Mouse (Mus musculus) heart, embryonic 13.5 days (tissue): ENCODE data around the gene Gnai2. TPM values are rescaled to one million over a fixed set of nuclear protein-coding genes. Genes with fewer than 3 reads are reported as not detected.

ENCODE experiments used
- ATAC-seq: fragments of 200-750 bp; cut with Nextera tagmentation; 2 replicates; pipeline ENCODE4 v1.8.0; 2017; ENCODE audit warnings: moderate TSS enrichment; ENCODE audit not compliant: insufficient number of reproducible peaks, low FRiP score, low TSS enrichment; ENCODE audit errors: extremely low read depth
- H3K27ac ChIP-seq: fragments of 300-500 bp; sonication (generic); replicated peaks from 2 replicates; pipeline ENCODE4 v1.5.1; 2015; ENCODE audit warnings: moderate library complexity, mild to moderate bottlenecking, inconsistent platforms
- H3K27me3 ChIP-seq: fragments of 300-500 bp; sonication (generic); replicated peaks from 2 replicates; pipeline ENCODE4 v1.6.1; 2015; ENCODE audit warnings: mild to moderate bottlenecking, inconsistent platforms
- H3K36me3 ChIP-seq: fragments of 300-500 bp; sonication (generic); 2 replicates; pipeline ENCODE4 v1.6.1; 2015; ENCODE audit warnings: mild to moderate bottlenecking, inconsistent platforms
- H3K4me1 ChIP-seq: fragments of 300-500 bp; sonication (generic); 2 replicates; pipeline ENCODE4 v1.6.1; 2015; ENCODE audit warnings: inconsistent platforms
- H3K4me2 ChIP-seq: fragments of 300-500 bp; sonication (generic); 2 replicates; pipeline ENCODE4 v1.6.1; 2015; ENCODE audit warnings: inconsistent platforms, mild to moderate bottlenecking, moderate library complexity
- H3K4me3 ChIP-seq: fragments of 300-500 bp; sonication (generic); 2 replicates; pipeline ENCODE4 v1.5.1; 2015; ENCODE audit warnings: moderate library complexity, mild to moderate bottlenecking, inconsistent platforms
- H3K9ac ChIP-seq: fragments of 300-500 bp; sonication (generic); 2 replicates; pipeline ENCODE4 v1.6.1; 2015; ENCODE audit warnings: inconsistent platforms, mild to moderate bottlenecking, moderate library complexity
- H3K9me3 ChIP-seq: fragments of 300-500 bp; sonication (generic); 2 replicates; pipeline ENCODE4 v1.6.1; 2016; ENCODE audit warnings: inconsistent platforms
- WGBS: fragments of 180-500 bp; shearing (Covaris S2); methylation state at CpG from one replicate; pipeline ENCODE4 v1.1.7; 2015; ENCODE audit warnings: mixed read lengths; 5-methylcytosine and 5-hydroxymethylcytosine counted together
- polyA plus RNA-seq: library from polyadenylated mRNA; unstranded; fragments of >200 nt; fragmentation: Nextera tagmentation; extraction: Ambion mirVana; gene quantifications from 2 replicates; pipeline ENCODE4 v1.2.1, GENCODE M21; 2015

Gene Gnai2
- polyA plus RNA-seq, 1 experiment from 2014 or later, result 387 TPM

DNA sequence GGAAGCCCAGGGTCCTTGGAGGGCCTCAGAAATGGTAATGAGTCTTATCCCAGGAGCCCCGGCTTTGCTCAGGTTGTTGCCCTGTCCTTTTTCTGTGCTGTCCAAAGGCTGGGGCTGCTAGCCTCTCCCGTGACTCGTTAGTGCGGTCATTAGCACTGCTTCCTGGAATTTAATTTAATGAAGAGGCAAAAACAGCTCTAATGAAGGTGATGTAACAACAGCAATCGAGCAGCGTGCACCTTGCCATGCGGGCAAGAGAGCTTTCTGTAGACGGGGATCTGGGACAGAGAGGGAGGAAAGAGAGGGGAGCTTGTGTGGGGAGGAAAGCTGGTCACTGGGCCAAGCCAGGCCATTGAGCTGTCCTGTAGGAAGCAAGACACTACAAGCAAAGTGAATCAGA is 6.5 kb upstream of the Gnai2 start:
- ATAC-seq, result no peak
- Histone ChIP-seq H3K9me3 (no peaks in the 10 kb centered on the region), H3K4me3 (no peak overlapping the region), H3K9ac (no peak overlapping the region), H3K4me1 (peaks cover 27% of the 10 kb centered on the region), H3K36me3 (no peaks in the 10 kb centered on the region), H3K27me3 (peaks cover 10% of the 10 kb centered on the region; the same call in 1 of the 2 replicates), H3K27ac (no peak overlapping the region), H3K4me2 (no peak overlapping the region)
- 57% methylated on average over 8 of the region's 8 CpGs for WGBS

DNA sequence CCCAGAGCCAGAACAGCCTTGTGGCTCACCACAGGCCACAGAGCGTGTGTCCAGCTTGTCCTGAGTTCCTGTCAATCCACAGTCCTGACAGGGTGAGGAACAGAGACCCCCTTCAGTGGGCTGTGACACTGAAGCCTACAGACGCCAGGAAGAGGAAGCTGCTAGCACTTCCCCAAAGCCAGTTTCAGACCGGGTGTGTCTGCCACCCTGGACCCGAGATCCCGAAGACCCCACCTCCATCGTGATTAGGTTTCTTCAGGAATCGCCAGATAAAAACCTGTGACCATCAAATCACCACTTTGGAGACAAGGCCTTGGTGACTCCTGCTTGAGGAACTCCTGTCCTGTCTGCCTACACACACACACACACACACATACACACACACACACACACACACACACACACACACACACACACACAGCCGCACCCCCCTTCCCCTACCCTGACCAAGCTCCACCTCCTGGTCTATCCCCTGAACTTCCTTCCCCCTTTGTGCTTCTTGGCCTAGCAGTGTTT is 5.1 kb upstream of the Gnai2 start:
- Histone ChIP-seq H3K4me2 (no peak overlapping the region), H3K27ac (peak overlapping the region; percentile 32; the same call in 1 of the 2 replicates), H3K9ac (peak overlapping the region; percentile 44; the same call in 1 of the 2 replicates), H3K4me1 (peaks cover 37% of the 10 kb centered on the region), H3K27me3 (peaks cover 4% of the 10 kb centered on the region; the same call in 1 of the 2 replicates), H3K36me3 (no peaks in the 10 kb centered on the region), H3K4me3 (no peak overlapping the region), H3K9me3 (no peaks in the 10 kb centered on the region)
- ATAC-seq, result no peak
- WGBS, result 25% methylated on average over 8 of the region's 8 CpGs

- peak overlapping the region; percentile 30; the same call in 1 of the 2 replicates for H3K9ac ChIP-seq
- H3K4me2 ChIP-seq, result peak overlapping the region; percentile 4
- no peak overlapping the region for H3K27ac ChIP-seq
- ATAC-seq, result no peak
- H3K4me3 ChIP-seq, result no peak overlapping the region
- H3K9me3 ChIP-seq, result no peaks in the 10 kb centered on the region
- 27% methylated on average over 7 of the region's 7 CpGs for WGBS
- peaks cover 6% of the 10 kb centered on the region; the same call in 1 of the 2 replicates for H3K36me3 ChIP-seq
- H3K4me1 ChIP-seq, result peaks cover 37% of the 10 kb centered on the region
- H3K27me3 ChIP-seq, result no peaks in the 10 kb centered on the region
Observed at GRCm38 (mm10) chr9:107637070-107637469, 1.9 kb upstream of the Gnai2 start.

DNA sequence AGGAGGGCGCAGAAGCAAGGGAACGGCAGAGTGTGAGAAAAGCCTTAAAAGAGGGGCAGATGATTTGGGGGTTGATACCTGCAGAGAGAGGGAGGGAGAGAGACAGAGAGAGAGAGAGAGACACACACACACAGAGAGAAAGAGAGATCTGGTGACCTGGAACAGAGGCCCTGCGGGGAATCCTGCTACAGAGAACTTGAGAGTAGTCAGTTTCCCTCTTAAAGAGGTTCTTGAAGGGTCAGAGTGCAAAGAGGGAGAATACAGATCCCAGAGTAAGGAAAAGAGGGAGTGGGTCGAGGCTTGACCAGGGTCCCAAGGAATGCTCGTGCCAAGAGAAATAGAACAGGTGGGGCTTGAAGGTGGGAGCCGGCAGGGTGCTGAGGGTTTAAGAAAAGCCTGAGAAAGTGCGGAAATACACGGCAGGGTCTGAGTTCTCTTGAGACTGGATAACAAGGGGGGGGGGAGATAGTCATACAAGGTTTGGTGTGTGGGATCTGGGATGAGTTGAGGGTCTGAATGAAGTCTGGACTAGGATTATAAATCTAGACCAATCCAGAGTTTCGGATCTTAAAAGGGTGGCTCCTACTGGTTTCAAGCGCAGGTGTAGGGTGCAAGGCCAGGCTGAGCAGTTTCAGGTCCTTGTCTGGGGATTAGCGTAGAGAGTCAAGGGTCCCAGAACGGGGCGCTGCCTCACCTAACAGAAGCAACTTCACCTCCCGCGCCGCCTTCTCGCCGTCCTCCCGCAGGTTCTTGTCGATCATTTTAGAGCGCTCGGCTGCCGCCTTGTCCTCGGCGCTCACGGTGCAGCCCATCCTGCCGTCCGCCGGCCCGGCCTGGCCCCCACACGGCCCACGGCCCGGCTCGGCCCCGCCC is 525 bp downstream of the Gnai2 start:
- Histone ChIP-seq H3K4me3 (peak overlapping the region; percentile 84), H3K4me1 (peaks cover 59% of the 10 kb centered on the region), H3K27ac (peak overlapping the region; percentile 96), H3K4me2 (peak overlapping the region; percentile 78), H3K9me3 (no peaks in the 10 kb centered on the region), H3K9ac (peak overlapping the region; percentile 95), H3K27me3 (no peaks in the 10 kb centered on the region), H3K36me3 (peaks cover 19% of the 10 kb centered on the region; the same call in 1 of the 2 replicates)
- ATAC-seq, result peak; percentile 1; the same call in 1 of the 2 replicates
- WGBS, result 2% methylated on average over 35 of the region's 35 CpGs

DNA sequence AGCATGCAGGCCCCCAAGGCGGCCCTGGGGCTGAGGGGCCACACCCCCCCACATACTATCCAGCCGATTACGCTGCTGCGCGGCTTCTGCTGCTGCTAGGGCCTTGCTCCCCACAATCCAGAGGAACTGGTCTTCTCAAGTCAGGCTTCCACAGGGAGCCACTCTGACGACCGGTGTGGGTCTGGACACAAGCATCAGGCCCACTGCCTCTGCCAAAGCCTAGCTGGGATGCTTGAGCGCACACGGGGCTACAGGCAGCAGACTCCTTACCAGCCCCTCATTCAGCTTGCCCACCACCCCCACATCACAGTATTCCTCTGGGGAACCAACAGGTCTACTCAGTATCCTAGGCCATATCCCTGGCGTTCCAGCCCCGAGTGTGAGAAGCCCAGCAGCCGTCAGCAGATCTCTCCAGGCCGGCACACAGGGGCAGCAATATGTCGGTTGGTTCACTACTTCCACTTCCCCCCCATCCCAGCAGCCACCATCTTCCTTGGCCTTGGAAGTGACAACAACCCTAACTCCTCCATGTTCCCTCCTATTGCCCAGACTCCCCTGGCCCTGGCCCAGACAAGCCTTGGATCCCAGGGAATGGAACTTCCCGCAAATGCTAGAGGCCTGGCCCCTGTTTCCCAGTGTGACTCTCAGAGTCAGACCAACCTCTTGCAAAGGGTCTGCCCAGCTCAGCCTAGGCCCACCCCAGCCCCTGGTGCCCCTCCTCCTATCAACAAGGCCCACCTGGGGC is 1.3 kb downstream of the Gnai2 start:
- Histone ChIP-seq H3K4me3 (peak overlapping the region; percentile 84), H3K27ac (peak overlapping the region; percentile 96), H3K36me3 (peaks cover 25% of the 10 kb centered on the region; the same call in 1 of the 2 replicates), H3K4me2 (peak overlapping the region; percentile 78), H3K27me3 (no peaks in the 10 kb centered on the region), H3K4me1 (peaks cover 67% of the 10 kb centered on the region), H3K9me3 (no peaks in the 10 kb centered on the region), H3K9ac (peak overlapping the region; percentile 95)
- no peak for ATAC-seq
- 2% methylated on average over 15 of the region's 15 CpGs for WGBS

DNA sequence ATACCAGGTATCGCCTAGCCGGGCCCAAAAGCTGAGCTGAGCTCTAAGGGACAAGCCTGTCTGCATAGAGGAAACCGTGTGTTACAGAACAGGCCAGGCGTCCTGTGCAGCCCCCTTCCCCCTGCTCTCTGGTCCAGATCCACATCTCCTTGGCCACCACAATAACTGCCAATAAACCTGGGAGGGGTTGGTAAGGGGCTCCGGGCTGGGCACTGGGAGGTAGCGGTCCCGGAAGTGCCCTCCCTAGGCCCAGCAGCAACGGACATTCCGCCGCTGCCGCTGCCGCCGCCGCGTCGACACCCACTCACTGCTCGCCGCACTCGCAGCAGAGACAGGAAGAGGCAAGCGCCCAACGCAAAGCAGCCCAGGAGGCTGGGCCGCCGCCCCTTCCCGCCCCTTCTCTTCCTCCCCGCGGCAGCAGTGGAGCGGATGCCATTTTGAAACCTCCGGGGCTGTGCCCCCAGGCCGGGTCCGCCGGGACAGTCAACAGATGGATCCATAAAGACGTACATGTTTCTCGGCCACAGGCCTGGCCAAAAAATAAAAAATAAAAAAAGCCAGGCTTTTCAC is 2.0 kb downstream of the Gnai2 start:
- WGBS, result 2% methylated on average over 33 of the region's 33 CpGs
- Histone ChIP-seq H3K4me3 (peak overlapping the region; percentile 84), H3K36me3 (peaks cover 31% of the 10 kb centered on the region; the same call in 1 of the 2 replicates), H3K9ac (peak overlapping the region; percentile 95), H3K27ac (peak overlapping the region; percentile 96), H3K27me3 (no peaks in the 10 kb centered on the region), H3K4me2 (peak overlapping the region; percentile 78), H3K4me1 (peaks cover 73% of the 10 kb centered on the region), H3K9me3 (no peaks in the 10 kb centered on the region)
- peak; percentile 14; the same call in 1 of the 2 replicates for ATAC-seq

DNA sequence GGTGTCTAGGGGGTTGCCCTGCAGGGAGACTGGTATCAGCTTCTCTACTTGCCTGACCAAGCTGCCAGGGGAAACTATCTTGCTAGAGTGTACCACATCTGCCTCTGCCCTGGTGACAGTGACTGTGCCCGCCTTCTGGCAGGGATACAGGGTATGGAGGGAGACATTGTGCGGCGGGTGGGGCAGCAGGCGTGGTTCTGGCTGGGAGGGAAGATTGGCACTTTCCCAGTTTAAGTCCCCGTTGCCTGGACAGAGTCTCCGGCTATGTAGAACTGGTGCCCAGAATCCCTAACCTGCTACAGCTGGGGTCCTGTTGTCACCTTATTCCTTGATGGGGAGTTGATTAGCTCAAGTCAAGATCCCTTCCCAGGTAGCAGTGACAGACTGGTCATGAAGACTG is 2.7 kb downstream of the Gnai2 start:
- Histone ChIP-seq H3K27me3 (no peaks in the 10 kb centered on the region), H3K4me1 (peaks cover 77% of the 10 kb centered on the region), H3K27ac (peak overlapping the region; percentile 96), H3K9ac (peak overlapping the region; percentile 95), H3K9me3 (no peaks in the 10 kb centered on the region), H3K4me2 (peak overlapping the region; percentile 78), H3K4me3 (peak overlapping the region; percentile 84), H3K36me3 (peaks cover 31% of the 10 kb centered on the region; the same call in 1 of the 2 replicates)
- ATAC-seq, result no peak
- 56% methylated on average over 6 of the region's 6 CpGs for WGBS

- H3K4me2 ChIP-seq, result peak overlapping the region; percentile 78
- peaks cover 31% of the 10 kb centered on the region; the same call in 1 of the 2 replicates for H3K36me3 ChIP-seq
- peak overlapping the region; percentile 84; the same call in 1 of the 2 replicates for H3K4me3 ChIP-seq
- peak overlapping the region; percentile 95 for H3K9ac ChIP-seq
- no peaks in the 10 kb centered on the region for H3K27me3 ChIP-seq
- no peaks in the 10 kb centered on the region for H3K9me3 ChIP-seq
- 89% methylated on average over 8 of the region's 8 CpGs for WGBS
- peaks cover 77% of the 10 kb centered on the region for H3K4me1 ChIP-seq
- peak overlapping the region; percentile 96; the same call in 1 of the 2 replicates for H3K27ac ChIP-seq
- no peak for ATAC-seq
Observed at GRCm38 (mm10) chr9:107631861-107632260, 3.3 kb downstream of the Gnai2 start.

DNA sequence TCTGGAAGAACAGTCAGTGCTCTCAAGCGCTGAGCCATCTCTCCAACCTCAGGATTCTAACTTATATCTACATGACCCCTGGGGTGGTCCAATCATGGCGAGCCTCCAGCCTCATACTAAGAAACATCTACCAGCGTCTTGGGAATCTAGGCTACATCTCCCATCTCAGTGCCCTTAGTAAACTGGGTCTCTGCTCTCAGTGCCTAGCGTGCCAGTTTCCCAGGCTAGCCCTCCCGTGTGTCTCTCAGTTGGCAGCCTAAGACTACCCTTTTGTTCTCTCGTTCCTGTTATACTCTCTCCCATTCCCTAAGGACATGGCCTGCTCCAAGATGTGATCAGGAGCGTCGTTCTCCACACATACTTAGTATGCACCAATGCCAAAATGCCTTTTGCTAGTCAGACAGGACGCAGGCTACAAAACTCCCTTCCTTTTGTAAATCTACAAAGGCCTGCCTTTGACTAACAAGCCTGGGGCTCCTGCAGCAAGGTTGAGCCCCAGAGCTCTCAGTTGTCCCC is 3.8 kb downstream of the Gnai2 start:
- Histone ChIP-seq H3K9me3 (no peaks in the 10 kb centered on the region), H3K4me2 (peak overlapping the region; percentile 78), H3K4me3 (0 out of 2 replicates have a peak overlapping the region, but pooled peaks have one; percentile 84), H3K36me3 (peaks cover 31% of the 10 kb centered on the region; the same call in 1 of the 2 replicates), H3K9ac (peak overlapping the region; percentile 95), H3K4me1 (peaks cover 77% of the 10 kb centered on the region), H3K27ac (peak overlapping the region; percentile 84), H3K27me3 (no peaks in the 10 kb centered on the region)
- no peak for ATAC-seq
- 73% methylated on average over 9 of the region's 9 CpGs for WGBS

- Histone ChIP-seq H3K4me1 (peaks cover 76% of the 10 kb centered on the region), H3K27me3 (no peaks in the 10 kb centered on the region), H3K27ac (peak overlapping the region; percentile 84), H3K4me2 (peak overlapping the region; percentile 46), H3K9me3 (no peaks in the 10 kb centered on the region), H3K9ac (peak overlapping the region; percentile 95), H3K36me3 (peaks cover 36% of the 10 kb centered on the region), H3K4me3 (0 out of 2 replicates have a peak overlapping the region, but pooled peaks have one; percentile 5)
- 17% methylated on average over 4 of the region's 4 CpGs for WGBS
- ATAC-seq, result no peak
Observed at GRCm38 (mm10) chr9:107630576-107630975, 4.6 kb downstream of the Gnai2 start.
